Mouse (Mus musculus): ENCODE data around the gene Usmg5. TPM values are rescaled to one million over a fixed set of nuclear protein-coding genes. Genes with fewer than 3 reads are reported as not detected.
A peak's percentile ranks its signal among the peaks of the same experiment; 100 is the strongest.
"Not testable (repeated sequence)": the region's sequence is repeated elsewhere in the genome, so short reads cannot be mapped to it uniquely, and the experiment has no call there.

Usmg5 gene
- 1,163 and 1,191 TPM in 2 replicates for polyA plus RNA-seq (2016; fragmentation: Nextera tagmentation; extraction: Ambion mirVana)

DNA sequence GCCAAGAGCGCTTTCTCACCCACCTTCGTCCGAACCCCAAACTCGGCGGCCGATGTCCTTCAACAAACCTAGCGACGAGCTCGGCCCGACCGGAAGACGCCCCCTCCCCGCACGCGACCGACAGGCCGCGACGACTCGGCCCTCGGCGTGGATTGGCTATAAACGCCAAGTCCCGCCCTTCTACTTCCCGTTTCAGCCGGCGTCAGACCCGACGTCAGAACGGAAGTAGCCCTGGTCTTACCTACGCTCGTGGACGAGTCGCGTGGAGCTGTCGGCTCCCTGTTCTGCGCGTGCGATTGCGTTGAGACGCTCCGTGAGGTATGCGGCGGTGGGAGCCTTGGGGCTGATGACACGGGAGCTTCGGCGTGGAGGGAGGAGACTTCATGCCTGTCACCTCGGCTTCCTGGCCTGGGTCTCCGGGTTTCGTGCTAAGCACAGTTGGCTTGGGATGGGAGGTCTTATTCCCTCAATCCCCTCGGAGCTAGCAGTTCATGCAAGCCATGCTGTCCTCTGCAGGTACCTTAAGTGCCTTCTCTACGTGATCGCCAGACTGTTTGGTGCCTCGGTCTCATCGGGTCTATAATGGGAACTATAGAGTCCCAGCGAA, at the start of gene Usmg5, which contains the start of gene Pdcd11:
Gene Usmg5 (minus strand): TSS at position 98 of the 607 bp plus-strand sequence.
Gene Pdcd11 (plus strand): TSS at position 219 of the 607 bp plus-strand sequence.
- WGBS = under 1% methylated on average over 56 of the region's 56 CpGs

DNA sequence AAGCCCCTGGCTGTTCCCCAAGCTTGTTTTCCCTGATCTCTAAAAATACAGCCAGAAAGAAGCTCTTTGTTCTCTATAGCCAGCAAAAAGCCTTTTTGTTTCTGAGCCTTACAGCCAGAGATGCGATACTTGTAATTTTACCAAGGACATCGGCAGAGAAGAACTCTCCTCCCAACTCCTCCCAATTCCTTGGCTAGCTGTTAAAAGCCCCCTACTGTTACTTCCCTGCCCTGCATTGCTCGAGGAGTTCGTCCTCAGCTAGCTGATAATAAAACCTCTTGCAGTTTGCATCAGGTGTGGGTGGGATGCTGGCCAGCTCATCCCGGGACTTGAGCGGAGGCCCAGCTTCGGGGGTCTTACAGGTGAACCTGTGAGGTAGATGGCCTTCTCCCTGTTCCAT, 49.2 kb upstream of the Usmg5 start:
- H3K4me3 ChIP-seq; H3K9me3 ChIP-seq; DNase-seq (ENCODE audit: low spot score); H3K27ac ChIP-seq (replicated peaks): not testable (repeated sequence)
- Histone ChIP-seq H3K4me1 (peaks cover 38% of the 10 kb centered on the region), H3K27me3 (replicated peaks; ENCODE audit: low read depth, poor library complexity, severe bottlenecking) (peaks cover 33% of the 10 kb centered on the region), H3K36me3 (replicated peaks) (peaks cover 10% of the 10 kb centered on the region; the same call in 1 of the 2 replicates)
- 39% methylated on average over 7 of the region's 7 CpGs for WGBS

More for the DNA sequence above, at the start of gene Usmg5, which contains the start of gene Pdcd11:
- DNase-seq (ENCODE audit: low spot score) = peak; percentile 96
- H3K9me3 ChIP-seq = no peaks in the 10 kb centered on the region
- H3K4me3 ChIP-seq = peak within 1 kb of the TSS; percentile 87
- H3K27ac ChIP-seq (replicated peaks) = peak within 1 kb of the TSS; percentile 91
- peaks cover 23% of the 10 kb centered on the region for H3K4me1 ChIP-seq
- H3K27me3 ChIP-seq (replicated peaks; ENCODE audit: low read depth, poor library complexity, severe bottlenecking) = no peaks in the 10 kb centered on the region
- peaks cover 58% of the 10 kb centered on the region for H3K36me3 ChIP-seq (replicated peaks)

DNA sequence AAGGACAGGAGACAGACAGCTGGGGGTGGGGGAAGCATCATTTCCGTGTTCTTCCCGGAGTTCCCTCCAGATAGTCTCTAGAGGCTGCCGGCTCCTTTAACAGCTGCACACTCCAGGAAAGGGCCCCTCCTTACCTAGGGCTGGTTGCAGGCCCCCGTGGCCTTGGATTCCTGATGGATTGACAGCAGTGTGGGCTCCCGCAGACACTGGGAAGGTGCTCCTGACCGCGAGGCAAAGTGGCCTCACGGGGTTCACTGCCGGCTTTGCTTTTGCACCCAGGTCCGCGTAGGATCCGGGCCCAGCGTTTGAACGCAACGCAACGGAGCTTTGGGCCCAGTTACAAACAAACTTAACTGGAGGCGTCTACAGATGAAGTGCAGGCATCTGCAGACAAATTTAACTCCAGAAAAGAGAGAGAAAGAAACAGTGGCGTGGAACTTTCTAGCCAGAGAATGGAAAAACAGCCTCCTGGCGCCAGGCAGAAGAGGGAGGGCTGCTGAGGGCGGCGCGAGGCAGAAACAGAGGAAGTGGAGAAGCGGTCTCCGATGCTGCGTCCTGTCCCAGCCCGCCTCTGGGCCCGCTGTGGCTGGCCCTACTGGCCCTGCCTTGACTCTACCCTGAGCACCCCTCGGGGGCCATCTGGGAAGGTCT, 47.4 kb upstream of the Usmg5 start, which contains the start of gene Calhm2:
Gene Calhm2 (minus strand): TSS at position 524 of the 651 bp plus-strand sequence.
- peaks cover 22% of the 10 kb centered on the region for H3K36me3 ChIP-seq (replicated peaks)
- no peaks in the 10 kb centered on the region for H3K9me3 ChIP-seq
- peak within 1 kb of the TSS; percentile 81 for H3K27ac ChIP-seq (replicated peaks)
- H3K4me3 ChIP-seq = peak within 1 kb of the TSS; percentile 55
- peak; percentile 63 for DNase-seq (ENCODE audit: low spot score)
- peaks cover 33% of the 10 kb centered on the region for H3K27me3 ChIP-seq (replicated peaks; ENCODE audit: low read depth, poor library complexity, severe bottlenecking)
- 7% methylated on average over 28 of the region's 28 CpGs for WGBS
- peaks cover 38% of the 10 kb centered on the region for H3K4me1 ChIP-seq

DNA sequence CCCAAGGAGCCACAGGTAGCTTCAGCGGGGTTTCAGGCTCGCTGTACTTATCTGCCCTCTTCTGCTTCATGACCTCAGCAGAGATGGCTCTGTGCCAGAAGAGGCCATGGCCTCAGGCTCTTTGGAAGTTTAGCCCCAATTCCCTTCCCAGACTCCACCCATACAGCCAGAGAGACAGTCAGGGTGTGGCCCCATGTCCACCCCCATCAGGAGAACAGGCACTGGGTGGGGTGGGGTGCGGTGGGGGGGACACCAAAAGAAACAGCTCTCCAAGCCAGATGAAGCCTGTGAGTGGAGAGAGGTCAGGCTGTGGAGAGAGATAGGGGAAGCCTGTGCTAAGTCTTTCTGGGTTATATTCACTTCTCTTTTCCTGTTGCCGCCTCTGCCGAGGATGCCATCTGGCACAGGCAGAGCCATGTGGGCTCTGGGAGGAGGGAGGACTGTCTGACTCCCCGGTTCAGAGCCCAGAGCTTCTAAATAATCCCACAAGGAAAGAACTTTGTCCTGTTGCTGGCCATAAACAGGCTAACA, 46.7 kb upstream of the Usmg5 start:
- H3K27ac ChIP-seq (replicated peaks) = peak overlapping the region; percentile 81
- peaks cover 38% of the 10 kb centered on the region for H3K4me1 ChIP-seq
- H3K9me3 ChIP-seq = no peaks in the 10 kb centered on the region
- H3K27me3 ChIP-seq (replicated peaks; ENCODE audit: low read depth, poor library complexity, severe bottlenecking) = peaks cover 33% of the 10 kb centered on the region
- DNase-seq (ENCODE audit: low spot score) = peak; percentile 33
- peaks cover 30% of the 10 kb centered on the region for H3K36me3 ChIP-seq (replicated peaks)
- 55% methylated on average over 6 of the region's 6 CpGs for WGBS
- peak overlapping the region; percentile 55 for H3K4me3 ChIP-seq

DNA sequence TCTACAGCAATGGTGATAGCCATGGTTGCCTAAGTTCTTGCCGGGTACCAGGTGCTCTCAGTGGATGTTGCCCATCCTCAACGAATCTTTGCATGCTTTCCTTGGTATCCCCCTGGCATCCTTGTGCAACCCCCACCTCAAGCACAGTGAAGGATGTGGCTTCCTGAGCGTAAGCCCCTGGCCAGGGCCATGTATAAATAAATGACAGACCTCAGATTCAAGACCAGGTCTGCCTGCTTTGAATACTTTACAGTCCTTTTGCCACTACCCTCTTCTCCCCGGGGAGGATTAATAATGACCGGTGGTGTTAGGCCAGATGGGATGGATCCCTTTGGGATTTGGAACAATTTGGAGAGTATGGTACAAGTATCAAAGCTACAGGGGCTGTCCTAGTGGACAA, 45.7 kb upstream of the Usmg5 start:
- Histone ChIP-seq H3K27me3 (replicated peaks; ENCODE audit: low read depth, poor library complexity, severe bottlenecking) (peaks cover 33% of the 10 kb centered on the region), H3K4me3 (no peak overlapping the region), H3K27ac (replicated peaks) (no peak overlapping the region; the same call in 1 of the 2 replicates), H3K4me1 (peaks cover 38% of the 10 kb centered on the region), H3K36me3 (replicated peaks) (peaks cover 40% of the 10 kb centered on the region), H3K9me3 (no peaks in the 10 kb centered on the region)
- 88% methylated on average over 5 of the region's 5 CpGs for WGBS
- DNase-seq (ENCODE audit: low spot score) = no peak

DNA sequence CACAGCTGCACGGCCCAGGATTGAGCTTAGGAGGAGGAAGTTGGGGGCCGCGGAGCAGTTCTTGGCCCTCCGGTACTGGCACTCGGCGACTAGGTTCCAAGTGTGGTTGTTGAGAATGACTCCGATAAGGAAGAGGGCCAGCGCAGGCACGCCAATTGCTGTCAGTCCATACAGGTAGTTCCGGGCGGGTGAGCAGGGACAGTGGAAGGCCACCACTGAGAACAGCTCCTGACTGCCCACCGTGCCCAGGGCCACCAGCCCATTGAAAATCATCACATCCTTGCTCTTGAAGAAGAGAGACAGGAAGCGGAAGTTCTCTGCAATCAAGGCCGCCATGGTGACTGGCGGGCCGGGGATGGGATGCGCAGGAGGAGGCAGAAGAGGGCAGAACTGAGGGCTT, 45.1 kb upstream of the Usmg5 start:
- H3K4me3 ChIP-seq = no peak overlapping the region
- DNase-seq (ENCODE audit: low spot score) = no peak
- peaks cover 33% of the 10 kb centered on the region for H3K27me3 ChIP-seq (replicated peaks; ENCODE audit: low read depth, poor library complexity, severe bottlenecking)
- no peak overlapping the region; the same call in 1 of the 2 replicates for H3K27ac ChIP-seq (replicated peaks)
- no peaks in the 10 kb centered on the region for H3K9me3 ChIP-seq
- 89% methylated on average over 17 of the region's 17 CpGs for WGBS
- H3K36me3 ChIP-seq (replicated peaks) = peaks cover 46% of the 10 kb centered on the region
- H3K4me1 ChIP-seq = peaks cover 38% of the 10 kb centered on the region

DNA sequence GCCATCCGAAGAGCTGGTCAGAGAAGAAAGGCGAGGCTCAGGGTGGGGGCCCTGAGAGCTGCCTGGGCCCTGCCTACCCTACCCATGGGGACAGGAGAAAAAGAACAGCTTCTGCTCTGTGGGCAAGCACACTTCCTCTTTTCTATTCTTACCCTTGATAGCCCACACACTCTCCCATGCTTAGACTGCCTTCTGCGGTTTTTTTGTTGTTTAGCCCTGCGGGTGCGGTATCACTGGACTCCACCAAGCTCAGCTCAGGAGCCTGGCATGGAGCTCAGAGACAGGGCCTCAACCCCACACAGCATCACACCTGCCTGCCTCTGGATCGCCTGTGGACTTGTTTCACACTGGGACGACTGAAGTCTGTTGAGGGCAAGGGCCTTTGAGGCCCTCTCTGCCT, 42.7 kb upstream of the Usmg5 start:
- Histone ChIP-seq H3K4me3 (no peak overlapping the region), H3K36me3 (replicated peaks) (peaks cover 70% of the 10 kb centered on the region), H3K27me3 (replicated peaks; ENCODE audit: low read depth, poor library complexity, severe bottlenecking) (peaks cover 9% of the 10 kb centered on the region), H3K4me1 (peaks cover 26% of the 10 kb centered on the region), H3K9me3 (no peaks in the 10 kb centered on the region), H3K27ac (replicated peaks) (no peak overlapping the region)
- DNase-seq (ENCODE audit: low spot score) = no peak
- 93% methylated on average over 7 of the region's 7 CpGs for WGBS

DNA sequence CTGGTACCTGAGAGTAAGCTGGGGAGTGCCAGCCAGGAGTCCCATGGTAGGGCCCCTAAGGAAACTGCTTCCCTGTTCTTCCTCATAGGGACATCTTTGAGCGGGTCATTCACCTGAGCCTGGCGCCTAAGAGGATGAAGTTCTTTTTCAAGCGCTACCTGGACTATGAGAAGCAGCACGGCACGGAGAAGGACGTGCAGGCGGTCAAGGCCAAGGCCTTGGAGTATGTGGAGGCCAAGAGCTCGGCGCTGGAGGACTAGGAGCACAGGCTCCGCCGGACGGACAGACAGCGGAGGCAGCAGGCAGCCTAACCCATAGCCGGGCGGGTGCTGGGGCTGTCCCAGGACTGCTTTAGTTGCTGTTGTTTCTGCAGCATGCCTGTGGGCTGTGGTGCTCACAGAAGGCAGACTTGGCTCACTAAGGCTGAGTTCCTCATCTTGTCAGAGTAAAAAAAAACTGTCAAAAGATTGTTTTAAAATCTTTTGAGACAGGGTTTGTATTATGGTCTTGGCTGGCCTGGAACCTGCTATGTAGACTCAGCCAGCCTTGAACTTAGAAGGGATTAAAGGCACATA, 40.2 kb upstream of the Usmg5 start:
- no peak for DNase-seq (ENCODE audit: low spot score)
- WGBS = 96% methylated on average over 15 of the region's 15 CpGs
- Histone ChIP-seq H3K27ac (replicated peaks) (no peak overlapping the region), H3K27me3 (replicated peaks; ENCODE audit: low read depth, poor library complexity, severe bottlenecking) (no peaks in the 10 kb centered on the region), H3K9me3 (no peaks in the 10 kb centered on the region), H3K36me3 (replicated peaks) (peaks cover 95% of the 10 kb centered on the region), H3K4me3 (no peak overlapping the region), H3K4me1 (peaks cover 1% of the 10 kb centered on the region; the same call in 1 of the 2 replicates)

DNA sequence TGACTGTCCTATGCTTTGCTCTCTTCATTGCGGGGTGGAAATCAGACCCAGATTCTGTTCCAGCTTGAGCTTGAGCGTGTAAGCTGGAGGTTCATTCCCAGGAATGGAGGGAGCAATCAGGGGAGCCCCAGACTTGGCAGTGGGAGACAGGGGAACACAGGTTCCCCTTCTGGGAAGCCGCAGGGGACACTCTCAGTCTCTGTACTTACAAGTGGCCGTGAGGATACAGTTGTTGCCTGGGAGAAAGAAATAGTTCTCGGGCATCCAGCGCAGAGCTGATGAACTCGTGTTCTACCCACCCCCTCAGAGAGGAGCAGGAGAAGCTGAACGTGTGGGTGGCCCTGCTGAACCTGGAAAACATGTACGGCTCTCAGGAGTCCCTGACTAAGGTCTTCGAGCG, 38.4 kb upstream of the Usmg5 start:
- H3K9me3 ChIP-seq = no peaks in the 10 kb centered on the region
- no peaks in the 10 kb centered on the region for H3K27me3 ChIP-seq (replicated peaks; ENCODE audit: low read depth, poor library complexity, severe bottlenecking)
- H3K36me3 ChIP-seq (replicated peaks) = peaks cover 100% of the 10 kb centered on the region
- no peak overlapping the region for H3K27ac ChIP-seq (replicated peaks)
- 92% methylated on average over 11 of the region's 11 CpGs for WGBS
- DNase-seq (ENCODE audit: low spot score) = no peak
- H3K4me1 ChIP-seq = no peaks in the 10 kb centered on the region
- H3K4me3 ChIP-seq = no peak overlapping the region

DNA sequence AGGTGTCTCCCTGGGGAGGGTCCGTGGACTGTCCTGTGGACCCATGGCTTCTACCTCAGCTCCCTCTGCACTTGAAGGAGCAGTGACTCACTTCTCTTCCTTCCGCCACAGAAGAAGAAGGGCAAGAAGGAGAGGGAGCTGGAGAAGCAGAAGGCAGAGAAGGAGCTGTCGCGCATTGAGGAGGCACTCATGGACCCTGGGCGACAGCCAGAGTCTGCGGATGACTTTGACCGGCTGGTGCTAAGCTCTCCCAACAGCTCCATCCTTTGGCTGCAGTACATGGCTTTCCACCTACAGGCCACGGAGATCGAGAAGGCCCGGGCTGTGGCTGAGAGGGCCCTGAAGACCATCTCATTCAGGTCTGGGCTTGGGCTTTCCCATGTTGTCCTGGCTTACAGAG, 37.7 kb upstream of the Usmg5 start:
- no peak overlapping the region for H3K4me3 ChIP-seq
- H3K27me3 ChIP-seq (replicated peaks; ENCODE audit: low read depth, poor library complexity, severe bottlenecking) = no peaks in the 10 kb centered on the region
- H3K9me3 ChIP-seq = no peaks in the 10 kb centered on the region
- no peak for DNase-seq (ENCODE audit: low spot score)
- H3K36me3 ChIP-seq (replicated peaks) = peaks cover 99% of the 10 kb centered on the region
- H3K27ac ChIP-seq (replicated peaks) = no peak overlapping the region
- 97% methylated on average over 10 of the region's 10 CpGs for WGBS
- H3K4me1 ChIP-seq = no peaks in the 10 kb centered on the region

DNA sequence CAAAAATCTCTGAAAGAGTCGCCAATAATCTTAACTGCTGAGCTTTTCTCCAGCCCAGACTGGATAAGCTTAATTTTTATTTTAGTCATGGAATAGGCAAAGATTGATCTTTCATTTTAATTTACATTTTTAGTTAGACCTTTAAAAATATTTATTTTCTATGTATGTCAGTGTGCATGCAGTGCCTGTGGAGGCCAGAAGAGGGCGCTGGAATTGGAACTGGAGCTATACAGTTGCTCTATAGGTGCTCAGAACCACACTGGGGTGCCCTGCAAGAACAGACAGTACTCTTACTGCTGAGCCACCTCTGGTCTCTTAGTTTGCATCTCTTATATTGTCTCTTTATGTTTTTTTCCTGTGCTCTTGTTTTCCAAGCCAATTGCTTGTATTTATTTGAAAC, 32.4 kb upstream of the Usmg5 start:
- H3K27ac ChIP-seq (replicated peaks) = no peak overlapping the region
- no peaks in the 10 kb centered on the region for H3K9me3 ChIP-seq
- H3K27me3 ChIP-seq (replicated peaks; ENCODE audit: low read depth, poor library complexity, severe bottlenecking) = no peaks in the 10 kb centered on the region
- H3K36me3 ChIP-seq (replicated peaks) = peaks cover 92% of the 10 kb centered on the region
- no peak overlapping the region for H3K4me3 ChIP-seq
- peak; percentile 53 for DNase-seq (ENCODE audit: low spot score)
- H3K4me1 ChIP-seq = no peaks in the 10 kb centered on the region
- 25% methylated on average over 2 of the region's 2 CpGs for WGBS

DNA sequence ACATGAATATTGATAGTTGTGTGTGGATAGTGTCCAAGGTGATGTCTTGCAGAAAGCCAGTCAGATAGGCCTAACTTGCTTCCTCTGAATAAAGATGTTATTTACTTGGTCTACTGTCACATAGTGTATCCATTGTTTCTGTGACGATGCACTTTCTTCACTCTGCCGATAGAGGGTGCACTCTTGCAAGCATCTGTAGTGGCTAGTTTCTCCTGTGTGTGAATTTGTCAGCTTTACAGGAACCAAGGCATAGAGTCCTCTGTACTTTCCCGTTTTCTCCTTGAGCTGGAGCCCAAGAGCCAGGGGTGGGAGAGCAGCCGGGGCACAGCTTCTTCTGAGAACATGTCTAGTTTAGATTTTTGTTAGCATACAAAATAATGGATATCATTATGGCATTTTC, 30.6 kb upstream of the Usmg5 start:
- no peaks in the 10 kb centered on the region for H3K27me3 ChIP-seq (replicated peaks; ENCODE audit: low read depth, poor library complexity, severe bottlenecking)
- peaks cover 92% of the 10 kb centered on the region for H3K36me3 ChIP-seq (replicated peaks)
- DNase-seq (ENCODE audit: low spot score) = no peak
- H3K9me3 ChIP-seq = no peaks in the 10 kb centered on the region
- H3K4me3 ChIP-seq = no peak overlapping the region
- H3K4me1 ChIP-seq = no peaks in the 10 kb centered on the region
- WGBS = 46% methylated on average over 4 of the region's 4 CpGs
- H3K27ac ChIP-seq (replicated peaks) = no peak overlapping the region

All from embryonic facial prominence, embryonic 10.5 days (tissue).